Mouse (Mus musculus) stomach, embryonic 15.5 days (tissue): Measurements from ENCODE around the gene Iffo2. TPM values are rescaled to one million over a fixed set of nuclear protein-coding genes. Genes with fewer than 3 reads are reported as not detected.
A peak's percentile ranks its signal among the peaks of the same experiment; 100 is the strongest.

Source experiments
- ATAC-seq: fragments of 200-750 bp; cut with Nextera tagmentation; 2 replicates; pipeline ENCODE4 v1.8.0; 2017; ENCODE audit warnings: low read depth, moderate number of reproducible peaks, moderate TSS enrichment; ENCODE audit not compliant: insufficient read depth, low FRiP score
- H3K27ac ChIP-seq: fragments of 300-500 bp; sonication (generic); 2 replicates; pipeline ENCODE4 v1.5.1; 2015; ENCODE audit warnings: mild to moderate bottlenecking, inconsistent platforms
- H3K27me3 ChIP-seq: fragments of 300-500 bp; sonication (generic); replicated peaks from 2 replicates; pipeline ENCODE4 v1.6.1; 2015; ENCODE audit warnings: inconsistent platforms
- H3K36me3 ChIP-seq: fragments of 300-500 bp; sonication (generic); 2 replicates; pipeline ENCODE4 v1.6.1; 2015; ENCODE audit warnings: inconsistent platforms
- H3K4me1 ChIP-seq: fragments of 300-500 bp; sonication (generic); 2 replicates; pipeline ENCODE4 v1.6.1; 2015; ENCODE audit warnings: inconsistent platforms
- H3K4me2 ChIP-seq: fragments of 300-500 bp; sonication (generic); 2 replicates; pipeline ENCODE4 v1.6.1; 2015; ENCODE audit warnings: mild to moderate bottlenecking, inconsistent platforms
- H3K4me3 ChIP-seq: fragments of 300-500 bp; sonication (generic); replicated peaks from 2 replicates; pipeline ENCODE4 v1.5.1; 2015; ENCODE audit warnings: inconsistent platforms
- H3K9ac ChIP-seq: fragments of 300-500 bp; sonication (generic); 2 replicates; pipeline ENCODE4 v1.6.1; 2015; ENCODE audit warnings: inconsistent platforms
- H3K9me3 ChIP-seq: fragments of 300-500 bp; sonication (generic); 2 replicates; pipeline ENCODE4 v1.6.1; 2016; ENCODE audit warnings: inconsistent platforms
- WGBS: fragments of 180-500 bp; shearing (Covaris S2); methylation state at CpG from one replicate; pipeline ENCODE4 v1.1.7; 2015; 5-methylcytosine and 5-hydroxymethylcytosine counted together
- polyA plus RNA-seq: library from polyadenylated mRNA; unstranded; fragments of >200 nt; fragmentation: Nextera tagmentation; extraction: Ambion mirVana; gene quantifications from 2 replicates; pipeline ENCODE4 v1.2.1, GENCODE M21; 2015

Iffo2 gene
- polyA plus RNA-seq, 1 experiment from 2014 or later, result 4.2 TPM

- WGBS, result 72% methylated on average over 7 of the region's 7 CpGs
- peaks cover 42% of the 10 kb centered on the region for H3K4me1 ChIP-seq
These were observed 55.4 kb downstream of the Iffo2 start for GRCm38 (mm10) chr4:139585713-139586112.

DNA sequence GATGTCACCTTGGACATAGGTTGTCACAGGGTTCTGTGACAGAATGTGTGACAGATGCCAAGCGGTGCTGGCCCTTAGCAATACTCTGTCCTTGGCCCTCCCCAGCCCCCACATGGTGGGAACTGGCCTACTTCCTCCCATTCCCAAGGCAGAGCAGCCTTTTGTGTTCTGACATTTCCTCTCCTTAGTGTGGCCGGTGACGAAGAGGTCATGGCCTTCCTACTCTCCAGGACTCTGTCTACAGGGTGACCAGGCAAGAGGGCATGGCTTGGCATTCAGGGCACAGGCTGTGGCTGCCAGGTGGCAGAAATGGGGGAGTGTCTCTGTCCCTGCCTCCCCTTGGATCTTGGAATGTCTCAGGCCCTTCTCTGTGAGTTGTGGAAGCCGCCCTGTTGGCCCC lies 57.0 kb downstream of the Iffo2 start:
- Histone ChIP-seq H3K27ac (no peak overlapping the region), H3K9ac (no peak overlapping the region)

More at GRCm38 (mm10) chr4:139585713-139586112, 55.4 kb downstream of the Iffo2 start:
- Histone ChIP-seq H3K27me3 (no peaks in the 10 kb centered on the region), H3K9ac (no peak overlapping the region), H3K36me3 (no peaks in the 10 kb centered on the region), H3K27ac (no peak overlapping the region), H3K4me3 (no peak overlapping the region), H3K9me3 (no peaks in the 10 kb centered on the region), H3K4me2 (no peak overlapping the region)
- ATAC-seq, result no peak

GRCm38 (mm10) chr4:139587773-139588172 lies 57.4 kb downstream of the Iffo2 start:
- no peak overlapping the region for H3K9ac ChIP-seq
- ATAC-seq, result no peak
- no peak overlapping the region for H3K4me3 ChIP-seq
- H3K27ac ChIP-seq, result no peak overlapping the region
- WGBS, result 80% methylated on average over 4 of the region's 4 CpGs
- H3K36me3 ChIP-seq, result no peaks in the 10 kb centered on the region
- no peaks in the 10 kb centered on the region for H3K27me3 ChIP-seq
- H3K9me3 ChIP-seq, result no peaks in the 10 kb centered on the region
- H3K4me2 ChIP-seq, result no peak overlapping the region
- peaks cover 22% of the 10 kb centered on the region for H3K4me1 ChIP-seq

More for the DNA sequence above, 57.0 kb downstream of the Iffo2 start:
- no peak for ATAC-seq
- Histone ChIP-seq H3K4me2 (no peak overlapping the region), H3K36me3 (no peaks in the 10 kb centered on the region), H3K4me3 (no peak overlapping the region), H3K27me3 (no peaks in the 10 kb centered on the region), H3K4me1 (peaks cover 26% of the 10 kb centered on the region), H3K9me3 (no peaks in the 10 kb centered on the region)
- WGBS, result 81% methylated on average over 4 of the region's 4 CpGs

DNA sequence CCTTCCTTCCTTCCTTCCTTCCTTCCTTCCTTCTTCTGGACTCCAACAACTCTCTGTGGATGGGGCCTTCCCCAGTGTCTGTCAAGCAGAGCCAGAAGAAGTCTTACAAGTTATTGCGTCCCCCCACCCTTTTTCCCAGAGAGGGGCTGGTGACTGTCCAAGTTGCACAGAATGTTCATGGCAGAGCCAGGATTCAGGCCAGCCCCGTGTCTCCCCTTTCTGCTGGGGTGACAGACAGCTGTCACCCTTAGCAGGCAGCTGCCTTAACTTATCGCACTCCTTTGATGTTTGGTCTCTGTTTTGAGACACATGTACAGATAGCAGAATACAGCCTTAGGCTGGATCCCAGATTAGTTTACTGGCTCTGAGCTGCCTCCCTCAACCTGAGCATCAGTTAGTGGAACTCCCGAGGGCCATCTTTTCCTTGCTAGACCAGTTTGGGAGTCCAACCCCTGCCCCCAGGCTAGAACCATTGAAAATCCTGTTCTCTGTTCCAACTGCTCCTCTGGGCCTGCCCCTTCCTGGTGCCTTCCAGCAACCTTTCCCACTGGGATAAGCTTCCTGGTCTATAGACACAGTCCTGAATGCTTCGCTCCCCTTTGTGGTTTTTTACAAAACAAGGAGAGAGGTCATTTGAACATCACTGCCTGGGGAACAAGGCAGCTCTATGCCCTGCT lies 59.1 kb downstream of the Iffo2 start:
- Histone ChIP-seq H3K4me1 (peaks cover 17% of the 10 kb centered on the region), H3K4me3 (no peak overlapping the region), H3K4me2 (no peak overlapping the region)

GRCm38 (mm10) chr4:139590446-139590845 lies 60.1 kb downstream of the Iffo2 start:
- no peak overlapping the region for H3K4me2 ChIP-seq
- no peak overlapping the region for H3K4me3 ChIP-seq
- no peak overlapping the region for H3K9ac ChIP-seq
- no peak for ATAC-seq
- H3K9me3 ChIP-seq, result no peaks in the 10 kb centered on the region
- H3K27ac ChIP-seq, result no peak overlapping the region
- H3K4me1 ChIP-seq, result peaks cover 14% of the 10 kb centered on the region
- WGBS, result 46% methylated on average over 4 of the region's 4 CpGs
- no peaks in the 10 kb centered on the region for H3K27me3 ChIP-seq
- H3K36me3 ChIP-seq, result no peaks in the 10 kb centered on the region

More for the DNA sequence above, 59.1 kb downstream of the Iffo2 start:
- no peak overlapping the region for H3K9ac ChIP-seq
- no peak overlapping the region for H3K27ac ChIP-seq
- 64% methylated on average over 5 of the region's 5 CpGs for WGBS
- no peaks in the 10 kb centered on the region for H3K36me3 ChIP-seq
- H3K27me3 ChIP-seq, result no peaks in the 10 kb centered on the region
- H3K9me3 ChIP-seq, result no peaks in the 10 kb centered on the region
- ATAC-seq, result no peak

DNA sequence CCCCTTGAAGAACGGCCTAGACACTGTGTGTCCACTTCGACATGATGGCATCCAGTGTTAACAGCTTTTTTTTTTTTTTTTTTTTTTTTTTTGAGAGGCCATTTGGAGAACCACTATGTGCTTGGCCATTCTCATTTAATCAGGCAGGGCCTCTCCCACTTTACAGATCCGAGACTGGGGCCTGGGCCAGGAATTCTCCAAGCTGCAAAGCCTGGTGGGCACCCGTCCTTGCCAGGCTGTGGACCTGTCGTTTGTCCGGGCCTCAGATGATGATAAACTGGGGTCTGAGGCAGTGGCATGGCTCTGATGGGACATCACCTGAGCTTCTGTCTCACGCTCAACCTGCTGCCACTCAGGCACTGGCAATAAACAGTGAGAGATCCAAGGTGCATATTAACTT lies 62.5 kb downstream of the Iffo2 start:
- WGBS, result 65% methylated on average over 7 of the region's 7 CpGs
- H3K27me3 ChIP-seq, result no peaks in the 10 kb centered on the region

DNA sequence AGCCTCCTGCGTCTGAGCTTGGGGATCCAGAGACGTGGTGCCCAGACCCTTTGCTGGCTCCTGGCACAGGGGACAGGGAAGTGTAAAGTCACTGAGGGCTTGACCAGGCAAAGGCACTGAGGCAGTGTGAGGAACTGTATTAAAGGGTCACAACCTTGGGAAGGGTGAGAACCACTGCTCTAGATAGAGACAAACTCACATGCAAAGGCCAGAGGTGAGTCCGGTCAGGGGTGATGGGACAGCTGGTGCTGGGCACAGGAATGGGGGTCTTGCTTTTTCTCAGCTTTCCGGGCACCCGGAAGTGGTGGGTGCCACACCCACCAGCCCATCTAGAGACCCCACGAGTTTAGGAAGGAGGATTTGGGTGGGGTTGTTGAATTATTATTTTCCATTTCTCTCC lies 63.0 kb downstream of the Iffo2 start:
- Histone ChIP-seq H3K9me3 (no peaks in the 10 kb centered on the region), H3K27me3 (no peaks in the 10 kb centered on the region), H3K27ac (no peak overlapping the region), H3K4me2 (no peak overlapping the region), H3K36me3 (no peaks in the 10 kb centered on the region), H3K4me3 (no peak overlapping the region), H3K9ac (no peak overlapping the region), H3K4me1 (peaks cover 41% of the 10 kb centered on the region)
- ATAC-seq, result no peak
- 77% methylated on average over 6 of the region's 6 CpGs for WGBS

More for the DNA sequence above, 62.5 kb downstream of the Iffo2 start:
- no peaks in the 10 kb centered on the region for H3K36me3 ChIP-seq
- H3K9ac ChIP-seq, result no peak overlapping the region
- H3K27ac ChIP-seq, result no peak overlapping the region
- H3K4me2 ChIP-seq, result no peak overlapping the region
- H3K4me1 ChIP-seq, result peaks cover 36% of the 10 kb centered on the region
- ATAC-seq, result no peak
- H3K4me3 ChIP-seq, result no peak overlapping the region
- no peaks in the 10 kb centered on the region for H3K9me3 ChIP-seq

DNA sequence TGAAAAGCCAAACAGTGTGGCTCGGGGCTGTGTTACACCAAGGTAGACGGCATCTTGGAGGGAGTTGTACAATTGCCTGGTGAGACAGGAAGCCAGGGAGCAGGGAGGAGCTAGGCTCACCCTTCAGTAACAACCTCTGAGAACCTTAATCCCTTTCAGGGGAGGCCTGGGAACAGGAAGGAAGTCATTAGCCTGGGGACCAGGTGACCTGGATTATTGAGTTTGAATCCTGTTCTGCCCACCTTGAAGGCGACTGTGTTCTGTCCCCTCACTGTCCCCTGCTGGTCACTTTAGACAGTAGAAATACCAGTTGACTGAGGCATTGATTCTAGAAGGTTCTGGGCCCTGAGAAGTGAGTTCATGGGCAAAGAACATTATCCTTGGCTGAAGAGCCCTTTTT lies 63.7 kb downstream of the Iffo2 start:
- no peaks in the 10 kb centered on the region for H3K36me3 ChIP-seq
- H3K27ac ChIP-seq, result no peak overlapping the region
- no peak overlapping the region for H3K9ac ChIP-seq
- 53% methylated on average over 3 of the region's 3 CpGs for WGBS
- ATAC-seq, result no peak
- H3K9me3 ChIP-seq, result no peaks in the 10 kb centered on the region
- H3K4me2 ChIP-seq, result no peak overlapping the region
- H3K4me3 ChIP-seq, result no peak overlapping the region
- no peaks in the 10 kb centered on the region for H3K27me3 ChIP-seq
- H3K4me1 ChIP-seq, result peaks cover 48% of the 10 kb centered on the region

GRCm38 (mm10) chr4:139596715-139597114 lies 66.4 kb downstream of the Iffo2 start:
- H3K4me1 ChIP-seq, result peaks cover 51% of the 10 kb centered on the region
- H3K9me3 ChIP-seq, result no peaks in the 10 kb centered on the region
- no peak overlapping the region for H3K9ac ChIP-seq
- 45% methylated on average over 9 of the region's 9 CpGs for WGBS
- no peaks in the 10 kb centered on the region for H3K36me3 ChIP-seq
- ATAC-seq, result no peak
- H3K4me3 ChIP-seq, result no peak overlapping the region
- no peaks in the 10 kb centered on the region for H3K27me3 ChIP-seq
- peak overlapping the region; percentile 94 for H3K27ac ChIP-seq
- no peak overlapping the region for H3K4me2 ChIP-seq

GRCm38 (mm10) chr4:139597286-139598284 lies 67.2 kb downstream of the Iffo2 start:
- WGBS, result 40% methylated on average over 20 of the region's 20 CpGs
- Histone ChIP-seq H3K4me3 (no peak overlapping the region), H3K27me3 (no peaks in the 10 kb centered on the region), H3K4me2 (peak overlapping the region; percentile 49), H3K9me3 (no peaks in the 10 kb centered on the region), H3K36me3 (no peaks in the 10 kb centered on the region), H3K9ac (no peak overlapping the region), H3K4me1 (peaks cover 60% of the 10 kb centered on the region), H3K27ac (peak overlapping the region; percentile 94)
- ATAC-seq, result peak; percentile 15; the same call in 1 of the 2 replicates

DNA sequence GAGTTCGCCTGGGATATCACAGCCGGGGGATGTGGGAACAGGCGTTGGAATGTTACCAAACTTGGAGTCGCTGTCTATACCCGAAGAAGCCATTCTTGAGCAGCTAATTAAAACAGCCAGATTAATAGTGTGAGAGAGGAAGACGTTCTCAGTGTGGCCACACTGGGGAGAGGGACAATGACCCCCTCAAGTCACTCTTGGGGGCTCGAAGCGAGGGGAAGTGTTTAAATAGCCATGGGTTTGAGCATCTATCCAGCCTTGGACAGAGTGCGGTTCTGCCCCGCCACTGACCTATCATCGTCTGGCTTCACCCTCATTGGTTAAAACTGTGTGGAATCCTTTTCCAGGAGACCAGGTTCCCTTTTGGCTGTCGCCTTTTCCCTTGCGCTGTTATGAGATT lies 68.0 kb downstream of the Iffo2 start:
- no peaks in the 10 kb centered on the region for H3K27me3 ChIP-seq
- peak overlapping the region; percentile 49 for H3K4me2 ChIP-seq
- no peak for ATAC-seq
- peaks cover 67% of the 10 kb centered on the region for H3K4me1 ChIP-seq
- H3K36me3 ChIP-seq, result no peaks in the 10 kb centered on the region
- H3K27ac ChIP-seq, result peak overlapping the region; percentile 94
- H3K9ac ChIP-seq, result no peak overlapping the region
- H3K4me3 ChIP-seq, result 0 out of 2 replicates have a peak overlapping the region, but pooled peaks have one; percentile 10
- H3K9me3 ChIP-seq, result no peaks in the 10 kb centered on the region
- 22% methylated on average over 13 of the region's 13 CpGs for WGBS
